Mouse (Mus musculus) bone marrow macrophage, adult 2 months (primary cell): ENCODE measurements at regions not wholly inside any gene's neighbourhood (a gene's known extent, or its start where the extent isn't known, plus 50 kb on each side); places are given as distances from the start of the nearest gene placed in this dataset.

ENCODE experiments used
- CTCF ChIP-seq: IDR thresholded peaks from 2 replicates; pipeline ENCODE4 v1.5.1; 2012; ENCODE audit warnings: low read depth, mild to moderate bottlenecking, low read length, moderate library complexity
- POLR2A ChIP-seq: IDR thresholded peaks from 2 replicates; pipeline ENCODE4 v1.6.1; 2012; ENCODE audit warnings: mild to moderate bottlenecking, low read depth, low read length, borderline replicate concordance

GRCm38 (mm10) chr3:143685742-143686141, 519.3 kb downstream of the Lmo4 start:
- TF ChIP-seq CTCF (no peak), POLR2A (no peak)
